Mouse (Mus musculus) layer of hippocampus, postnatal 36 days (tissue): ENCODE data around the gene Nsd2. TPM values are rescaled to one million over a fixed set of nuclear protein-coding genes. Genes with fewer than 3 reads are reported as not detected.
"Not testable (repeated sequence)": the region's sequence is repeated elsewhere in the genome, so short reads cannot be mapped to it uniquely, and the experiment has no call there.

Source experiments
- DNase-seq, 2 experiments: peaks; one replicate each; pipeline ENCODE4 v3.0.0; 2022
- total RNA-seq, 2 experiments: library from RNA; stranded (reverse); gene quantifications; 2 replicates each; pipeline ENCODE4 v1.2.3; 2021

Nsd2 gene
- total RNA-seq, 2 experiments from 2014 or later = 125 to 135 TPM

- no peak for DNase-seq
Observed at GRCm38 (mm10) chr5:33851466-33851865, 30.9 kb downstream of the Nsd2 start.

GRCm38 (mm10) chr5:33853086-33853485 is 32.6 kb downstream of the Nsd2 start:
- DNase-seq = no peak

DNA sequence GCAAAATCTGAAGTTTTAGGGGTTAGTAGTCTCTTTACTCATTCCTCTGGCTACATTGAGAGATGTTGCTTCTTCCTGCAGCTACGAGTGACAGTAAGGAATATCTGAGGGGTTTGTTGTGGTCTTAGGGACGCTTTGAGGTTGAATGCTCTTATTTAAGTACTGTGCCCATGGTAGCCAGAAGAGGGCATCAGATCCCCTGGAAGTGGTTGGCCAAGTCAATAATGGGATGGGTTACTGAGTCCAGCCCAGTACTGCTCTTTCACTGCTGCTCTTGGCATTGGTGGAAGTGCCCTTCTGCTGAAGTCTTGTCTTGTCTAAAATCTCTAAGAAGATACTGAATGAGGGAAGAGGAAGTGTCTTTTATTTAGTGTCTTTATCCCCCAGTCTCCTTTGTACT is 33.5 kb downstream of the Nsd2 start:
- DNase-seq = no peak

DNA sequence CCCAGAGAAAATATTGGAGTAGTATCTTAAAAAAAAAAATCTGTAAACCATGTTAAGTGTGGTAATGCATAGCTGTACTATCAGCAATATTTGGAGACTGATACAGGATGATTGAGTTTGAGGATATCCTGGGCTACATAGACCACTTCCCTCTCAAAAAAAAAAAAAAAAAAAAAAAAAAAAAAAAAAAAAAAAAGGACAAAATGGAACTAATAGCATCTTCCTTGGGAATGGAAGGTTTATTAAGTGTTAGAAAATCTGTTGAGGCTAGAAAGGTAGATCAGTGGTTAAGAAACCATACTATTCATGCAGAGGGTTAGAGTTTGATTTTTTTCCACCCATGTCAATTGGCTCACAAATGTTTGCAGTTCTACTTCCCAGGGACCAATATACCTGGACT is 37.2 kb downstream of the Nsd2 start:
- no peak for DNase-seq

DNA sequence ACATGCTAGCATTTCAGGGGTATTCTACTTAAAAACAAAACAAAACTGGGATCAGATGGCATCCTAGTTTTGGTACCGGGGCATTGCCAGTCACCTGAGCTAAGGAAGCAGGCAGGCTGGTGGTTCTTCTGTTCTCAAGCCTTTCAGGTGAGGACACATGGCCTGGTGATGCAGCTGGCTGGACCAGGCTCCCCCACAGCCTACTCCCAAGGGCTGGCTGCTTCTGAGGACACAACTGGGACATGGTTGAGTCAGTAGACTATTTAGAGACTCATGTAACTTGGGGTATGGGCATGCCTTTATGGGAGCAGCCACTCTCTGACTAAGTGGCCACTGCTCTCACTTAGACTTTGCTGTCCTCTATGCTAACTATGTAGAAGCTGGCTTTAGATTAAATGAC is 54.9 kb downstream of the Nsd2 start:
- DNase-seq = no peak

GRCm38 (mm10) chr5:33881118-33881517 is 60.6 kb downstream of the Nsd2 start:
- DNase-seq = no peak

GRCm38 (mm10) chr5:33893406-33893805 is 72.9 kb downstream of the Nsd2 start:
- no peak for DNase-seq

GRCm38 (mm10) chr5:33895116-33895515 is 74.6 kb downstream of the Nsd2 start:
- no peak for DNase-seq

- no peak for DNase-seq
Observed at GRCm38 (mm10) chr5:33897158-33897557, 76.6 kb downstream of the Nsd2 start.

DNA sequence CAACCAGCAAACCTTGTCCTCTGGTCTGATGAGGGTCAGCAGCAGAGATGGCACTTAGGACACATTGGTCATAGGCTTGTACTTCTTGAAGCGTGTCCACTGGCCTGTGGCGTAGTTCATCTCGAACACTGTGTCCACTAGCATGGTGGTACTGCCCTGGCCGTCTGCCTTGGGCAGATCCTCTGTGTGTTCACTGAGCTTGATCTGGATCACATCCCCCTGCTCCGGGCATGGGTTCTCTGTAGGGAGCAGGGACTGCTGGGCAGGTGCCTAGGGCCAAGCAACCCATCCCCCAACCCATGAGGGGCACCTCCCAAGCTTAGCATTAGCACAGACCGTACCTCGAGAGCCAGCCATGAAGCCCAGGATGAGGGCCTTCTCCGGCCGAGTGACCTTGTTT is 78.1 kb downstream of the Nsd2 start:
- DNase-seq = no peak

DNA sequence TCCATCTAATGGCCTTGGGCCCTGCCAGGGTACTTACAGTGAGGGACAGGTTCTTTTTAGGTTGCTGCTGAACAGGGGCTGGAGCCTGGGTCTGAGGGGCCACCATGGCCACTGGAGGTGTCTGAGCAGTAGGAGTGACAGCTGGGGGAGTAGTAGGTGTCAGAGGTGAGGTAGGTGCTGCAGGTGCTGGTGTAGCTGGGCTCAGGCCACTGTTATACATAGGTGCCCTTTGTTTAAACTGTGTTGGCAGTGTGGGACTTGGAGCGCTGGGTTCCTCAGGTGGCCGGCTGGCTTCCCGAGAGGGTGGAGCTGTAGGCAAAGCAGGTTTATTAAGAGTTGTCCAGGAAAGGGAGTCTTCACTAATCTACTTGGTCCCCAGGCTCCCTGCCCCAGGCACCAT is 78.7 kb downstream of the Nsd2 start:
- no peak for DNase-seq

GRCm38 (mm10) chr5:33900101-33900500 is 79.6 kb downstream of the Nsd2 start:
- DNase-seq = no peak

DNA sequence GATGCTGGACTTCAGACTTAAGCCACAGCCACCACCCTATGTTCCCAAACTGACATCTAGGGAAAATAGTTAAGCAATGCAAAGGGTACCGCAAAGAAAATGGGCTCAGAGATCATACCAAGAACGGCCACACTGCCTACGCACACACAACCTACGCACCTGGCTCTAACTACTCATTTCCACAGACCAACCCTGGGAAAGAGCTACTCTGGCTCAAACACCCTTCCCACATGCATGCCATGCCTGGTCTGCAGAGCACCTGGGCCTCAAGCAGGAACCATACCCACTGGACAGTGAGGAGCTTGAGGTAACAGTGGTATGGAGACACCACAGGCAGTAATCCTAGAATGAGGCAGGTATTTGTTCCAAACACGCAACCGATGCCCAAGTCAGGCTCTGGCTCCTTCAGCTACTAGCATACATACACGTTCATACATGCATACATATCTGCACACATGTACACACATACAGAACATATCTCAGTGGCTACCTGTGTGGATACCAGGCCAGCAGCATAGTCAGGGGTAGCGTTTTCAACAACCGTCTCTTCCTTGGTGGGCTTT is 80.3 kb downstream of the Nsd2 start:
- no peak for DNase-seq

DNA sequence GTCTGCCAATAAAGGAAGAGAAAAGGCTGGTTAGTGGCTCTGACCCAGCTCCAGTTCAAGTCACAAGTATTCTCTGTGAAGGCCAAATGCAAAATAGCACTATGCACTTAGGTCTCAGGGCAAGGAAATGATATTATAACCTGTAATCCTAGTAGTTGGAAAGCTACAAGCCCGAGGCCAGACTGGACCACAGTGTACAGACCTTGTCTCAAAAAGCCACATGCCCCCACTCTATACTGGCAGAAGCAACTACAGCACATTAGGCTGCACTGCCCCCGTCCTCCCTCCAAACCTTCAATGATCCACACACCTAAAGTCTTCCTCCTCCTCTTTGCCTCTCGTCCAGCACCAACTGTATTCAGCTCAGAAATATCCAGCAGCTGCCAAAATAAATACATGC is 80.8 kb downstream of the Nsd2 start:
- DNase-seq = no peak

DNA sequence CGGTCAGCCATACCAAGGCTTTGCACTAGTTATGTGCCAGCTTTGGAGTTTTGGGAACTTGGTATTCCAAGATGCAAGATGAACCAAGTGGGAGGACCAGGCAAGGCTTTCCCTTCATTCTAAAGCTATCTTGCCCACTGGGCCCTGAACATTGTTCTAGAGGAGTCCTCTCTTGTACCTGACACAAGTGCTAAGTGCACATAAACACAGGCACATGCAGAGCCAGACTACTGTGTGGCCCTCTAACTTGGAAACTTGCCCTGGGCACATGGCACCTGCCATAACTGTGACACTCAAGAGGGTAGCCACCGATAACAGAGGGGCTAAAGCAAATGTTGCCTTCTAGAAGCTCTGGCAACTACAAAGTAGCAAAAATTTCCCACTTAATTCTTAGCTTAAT is 82.2 kb downstream of the Nsd2 start:
- no peak for DNase-seq

- no peak for DNase-seq
Observed at GRCm38 (mm10) chr5:33903176-33903575, 82.7 kb downstream of the Nsd2 start.

DNA sequence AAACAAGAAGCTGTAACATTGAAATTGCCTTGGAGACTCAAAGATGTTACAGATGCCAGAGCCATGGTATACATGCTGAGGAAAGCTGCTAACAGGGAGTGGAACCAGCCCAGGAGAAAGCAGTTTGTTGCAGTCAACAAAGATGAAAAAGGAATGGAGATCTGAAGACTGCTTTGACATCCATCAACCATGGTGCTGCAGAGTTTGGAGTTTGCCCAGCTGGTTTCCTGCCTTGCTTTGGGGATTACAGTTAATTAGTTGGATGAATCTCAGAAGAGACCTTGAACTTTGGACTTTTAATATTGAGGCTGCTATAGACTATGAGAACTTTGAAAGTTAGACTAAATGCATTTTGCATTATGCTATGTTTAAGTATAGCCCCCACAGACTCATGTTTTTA is 94.5 kb downstream of the Nsd2 start:
- not testable (repeated sequence) for DNase-seq

- DNase-seq = not testable (repeated sequence)
Observed at GRCm38 (mm10) chr5:33916616-33917015, 96.1 kb downstream of the Nsd2 start.

GRCm38 (mm10) chr5:33919466-33919865 is 98.9 kb downstream of the Nsd2 start:
- no peak for DNase-seq

- no peak for DNase-seq
Observed at GRCm38 (mm10) chr5:33920037-33920436, 99.5 kb downstream of the Nsd2 start.

DNA sequence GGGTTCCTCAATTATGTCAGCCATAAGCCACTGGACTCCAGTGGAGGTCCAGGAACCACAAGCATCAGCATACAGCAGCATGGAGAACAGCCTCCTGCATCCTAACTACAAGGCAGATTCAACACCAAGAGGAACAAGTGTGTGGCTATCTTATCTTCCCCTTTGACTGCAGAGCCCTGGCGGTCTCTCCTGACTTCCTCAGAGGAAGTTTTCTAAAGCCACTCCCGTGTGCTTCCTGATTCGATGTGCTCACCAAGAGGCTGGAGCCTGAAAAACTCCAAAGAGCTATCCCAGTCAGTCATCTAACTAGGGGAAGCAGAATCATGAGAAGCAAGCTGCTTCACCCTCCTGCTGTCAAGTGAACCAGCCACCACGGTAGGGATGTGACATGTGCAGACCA is 100.4 kb downstream of the Nsd2 start:
- no peak for DNase-seq

DNA sequence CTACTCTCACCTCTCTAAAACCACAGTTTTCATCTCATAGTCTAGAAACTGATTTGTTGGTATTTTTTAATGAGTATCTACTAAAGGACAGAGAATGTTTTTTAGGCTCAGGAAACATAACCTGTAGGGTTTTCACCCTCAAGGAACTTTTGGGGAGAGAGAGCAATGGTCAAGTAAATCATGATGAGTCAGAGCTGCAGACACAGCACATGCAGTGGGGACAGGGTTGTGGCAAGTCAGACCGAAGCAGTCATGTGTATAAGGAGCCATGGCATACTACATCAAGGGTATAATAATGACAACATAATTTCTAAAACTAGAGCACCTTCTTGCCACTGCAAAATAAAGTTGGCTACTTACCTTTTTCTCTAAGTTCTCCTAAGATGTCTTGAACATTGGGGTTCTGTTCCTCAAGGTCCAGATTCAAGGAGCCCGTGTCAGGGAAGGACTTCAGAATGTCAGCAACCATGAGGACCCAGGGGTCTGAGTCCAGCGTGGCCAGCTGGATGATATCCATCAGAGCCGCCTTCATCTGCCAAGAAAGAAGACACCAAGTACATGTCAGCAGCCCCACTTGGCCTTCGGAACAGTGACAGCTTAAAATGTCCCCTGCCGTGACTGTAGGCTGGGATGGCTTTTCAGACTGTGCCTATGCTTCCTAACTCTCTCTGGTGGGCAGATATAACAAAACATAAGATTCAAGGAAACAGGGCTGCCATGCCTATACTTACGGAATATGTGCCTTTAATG is 101.1 kb downstream of the Nsd2 start:
- no peak for DNase-seq

- no peak for DNase-seq
Observed at GRCm38 (mm10) chr5:33922566-33922965, 102.0 kb downstream of the Nsd2 start.

GRCm38 (mm10) chr5:33926170-33926569 is 105.6 kb downstream of the Nsd2 start:
- no peak for DNase-seq

GRCm38 (mm10) chr5:33932413-33932812 is 111.9 kb downstream of the Nsd2 start:
- DNase-seq = no peak
